Mouse (Mus musculus): ENCODE measurements around the gene Tmem43. TPM values are rescaled to one million over a fixed set of nuclear protein-coding genes. Genes with fewer than 3 reads are reported as not detected.

Tmem43 gene
- polyA plus RNA-seq (2012; rRNA removed): 65.2 and 79.5 TPM in 2 replicates

DNA sequence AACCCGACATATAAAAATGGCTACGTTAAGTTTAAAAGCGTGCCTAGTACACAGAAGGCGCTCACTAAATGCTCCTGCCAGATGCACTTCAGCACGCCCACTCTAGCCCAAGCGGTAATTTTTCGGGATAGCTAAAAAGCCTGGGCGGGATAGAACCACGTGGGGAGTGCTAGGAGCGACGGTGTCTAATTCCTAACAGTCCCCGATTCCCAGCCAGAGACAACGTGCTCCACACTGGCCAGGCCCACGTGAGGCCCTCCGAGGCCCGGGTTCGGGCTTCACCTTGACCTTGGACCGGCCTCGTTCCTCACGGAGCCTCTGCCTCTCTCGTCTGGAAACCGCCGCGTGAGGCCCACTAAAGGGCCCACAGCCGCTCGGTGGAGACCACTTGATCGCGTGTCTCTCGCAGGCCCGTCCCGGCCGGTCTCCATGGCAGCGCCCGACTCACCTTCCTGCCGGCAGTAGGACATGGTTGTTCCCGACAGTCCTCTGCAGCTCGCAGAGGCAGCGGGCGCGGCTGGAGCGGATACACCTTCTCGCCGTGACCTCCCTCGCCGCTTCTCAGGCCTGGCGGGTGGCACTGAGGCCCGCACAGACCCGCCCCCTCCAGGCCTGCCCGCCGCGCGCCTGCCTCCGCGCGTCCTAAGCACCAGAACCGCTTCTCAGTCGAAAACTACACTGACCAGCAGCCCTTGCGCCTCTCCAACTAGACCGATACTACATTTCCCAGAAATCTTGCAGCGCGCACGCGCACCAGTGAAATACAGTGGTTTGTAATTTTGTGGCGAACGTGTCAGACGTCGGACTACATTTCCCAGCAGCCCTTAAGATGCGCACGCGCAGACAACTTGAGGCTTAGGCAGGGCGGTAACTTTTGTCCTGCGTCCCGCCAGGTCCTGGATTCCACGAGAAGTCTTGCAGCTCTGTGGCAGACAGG, at the start of gene Tmem43, which contains the start of gene Chchd4:
Gene Tmem43 (plus strand): TSS at position 836 of the 937 bp plus-strand sequence.
Gene Chchd4 (minus strand): TSS at position 679 of the 937 bp plus-strand sequence.
- WGBS: under 1% methylated on average over 74 of the region's 74 CpGs
- DNase-seq: peak; percentile 99
- Histone ChIP-seq H3K4me3 (replicated peaks; ENCODE audit: extremely low read depth, low read depth, low read length) (peak within 1 kb of the TSS; percentile 86), H3K4me1 (ENCODE audit: control insufficient read depth, insufficient read depth, low read length) (peaks cover 14% of the 10 kb centered on the region)
- no peak for TF ChIP-seq CTCF (IDR thresholded peaks at IDR 0.05; ENCODE audit: insufficient read depth, low read length)
- peak; percentile 92; the same call in 1 of the 2 replicates for TF ChIP-seq POLR2A (IDR thresholded peaks at IDR 0.05; ENCODE audit: borderline replicate concordance, extremely low read depth, low read depth, low read length)

GRCm38 (mm10) chr6:91424151-91424550, 49.4 kb upstream of the Tmem43 start:
- Histone ChIP-seq H3K4me3 (replicated peaks; ENCODE audit: extremely low read depth, low read depth, low read length) (no peak overlapping the region), H3K4me1 (ENCODE audit: control insufficient read depth, insufficient read depth, low read length) (no peaks in the 10 kb centered on the region)
- WGBS: 37% methylated on average over 4 of the region's 4 CpGs
- no peak for DNase-seq
- TF ChIP-seq CTCF (IDR thresholded peaks at IDR 0.05; ENCODE audit: insufficient read depth, low read length) (no peak), POLR2A (IDR thresholded peaks at IDR 0.05; ENCODE audit: borderline replicate concordance, extremely low read depth, low read depth, low read length) (no peak)

DNA sequence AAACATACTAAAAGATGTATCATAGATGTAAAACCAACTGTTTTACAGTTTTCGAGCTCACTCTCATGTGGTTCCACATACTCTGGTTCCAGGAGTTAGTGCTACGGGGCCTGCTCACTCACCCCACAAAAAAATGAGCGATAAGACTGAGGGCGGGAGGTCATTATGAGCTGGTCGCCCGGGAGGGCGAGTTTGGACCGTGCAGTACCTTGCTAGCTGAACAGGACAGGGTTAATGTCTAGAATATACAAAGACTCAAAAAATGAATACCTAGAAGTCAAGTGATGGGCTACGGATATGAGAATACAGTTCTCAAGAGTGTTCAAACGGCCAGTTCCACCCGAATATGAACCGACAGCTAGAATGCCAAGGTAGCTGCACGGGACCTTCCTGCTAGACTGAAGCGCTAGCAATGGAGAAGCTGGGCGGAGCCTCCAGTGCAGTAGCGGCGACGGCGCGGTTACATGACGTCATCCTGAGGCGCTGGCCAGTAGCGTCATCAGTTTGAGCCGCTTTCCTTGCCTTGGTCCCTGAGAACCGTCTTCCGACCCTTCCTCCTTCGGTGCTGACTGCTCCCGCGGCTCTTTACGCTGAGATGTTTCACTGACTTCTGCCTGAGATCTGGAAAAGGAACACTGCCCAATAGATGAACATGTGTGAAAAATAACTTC, 32.9 kb upstream of the Tmem43 start:
- TF ChIP-seq CTCF (IDR thresholded peaks at IDR 0.05; ENCODE audit: insufficient read depth, low read length) (no peak), POLR2A (IDR thresholded peaks at IDR 0.05; ENCODE audit: borderline replicate concordance, extremely low read depth, low read depth, low read length) (peak; percentile 98; the same call in 1 of the 2 replicates)
- peak; percentile 95 for DNase-seq
- Histone ChIP-seq H3K4me3 (replicated peaks; ENCODE audit: extremely low read depth, low read depth, low read length) (peak overlapping the region; percentile 64), H3K4me1 (ENCODE audit: control insufficient read depth, insufficient read depth, low read length) (peaks cover 3% of the 10 kb centered on the region; the same call in 1 of the 2 replicates)
- WGBS: 3% methylated on average over 30 of the region's 30 CpGs

GRCm38 (mm10) chr6:91441145-91441662, 32.3 kb upstream of the Tmem43 start:
- H3K4me3 ChIP-seq (replicated peaks; ENCODE audit: extremely low read depth, low read depth, low read length): peak overlapping the region; percentile 64
- WGBS: under 1% methylated on average over 19 of the region's 19 CpGs
- DNase-seq: no peak
- H3K4me1 ChIP-seq (ENCODE audit: control insufficient read depth, insufficient read depth, low read length): peaks cover 3% of the 10 kb centered on the region; the same call in 1 of the 2 replicates
- TF ChIP-seq CTCF (IDR thresholded peaks at IDR 0.05; ENCODE audit: insufficient read depth, low read length) (no peak), POLR2A (IDR thresholded peaks at IDR 0.05; ENCODE audit: borderline replicate concordance, extremely low read depth, low read depth, low read length) (no peak)

DNA sequence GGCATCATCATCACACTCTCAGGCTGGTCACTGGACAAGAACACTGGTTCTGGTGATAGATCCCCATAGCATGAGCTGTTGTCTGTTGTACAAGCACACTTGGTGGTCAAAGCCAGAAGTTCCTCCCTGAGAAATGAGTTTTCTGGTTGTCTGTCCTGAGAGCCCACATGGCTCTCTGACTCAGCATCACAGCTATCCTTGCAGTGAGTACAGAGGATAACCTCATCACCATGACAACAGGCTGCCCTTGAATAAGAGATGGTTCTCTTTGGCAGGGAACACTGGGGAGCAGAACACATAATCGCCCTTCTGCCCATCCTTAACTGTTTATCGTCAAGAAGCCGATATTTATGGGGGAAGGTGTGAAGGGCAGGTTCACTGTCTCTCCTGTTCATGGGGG, 28.2 kb upstream of the Tmem43 start:
- 73% methylated on average over 3 of the region's 3 CpGs for WGBS
- H3K4me3 ChIP-seq (replicated peaks; ENCODE audit: extremely low read depth, low read depth, low read length): no peak overlapping the region
- DNase-seq: no peak
- peaks cover 3% of the 10 kb centered on the region; the same call in 1 of the 2 replicates for H3K4me1 ChIP-seq (ENCODE audit: control insufficient read depth, insufficient read depth, low read length)
- TF ChIP-seq POLR2A (IDR thresholded peaks at IDR 0.05; ENCODE audit: borderline replicate concordance, extremely low read depth, low read depth, low read length): no peak
- TF ChIP-seq CTCF (IDR thresholded peaks at IDR 0.05; ENCODE audit: insufficient read depth, low read length): no peak

DNA sequence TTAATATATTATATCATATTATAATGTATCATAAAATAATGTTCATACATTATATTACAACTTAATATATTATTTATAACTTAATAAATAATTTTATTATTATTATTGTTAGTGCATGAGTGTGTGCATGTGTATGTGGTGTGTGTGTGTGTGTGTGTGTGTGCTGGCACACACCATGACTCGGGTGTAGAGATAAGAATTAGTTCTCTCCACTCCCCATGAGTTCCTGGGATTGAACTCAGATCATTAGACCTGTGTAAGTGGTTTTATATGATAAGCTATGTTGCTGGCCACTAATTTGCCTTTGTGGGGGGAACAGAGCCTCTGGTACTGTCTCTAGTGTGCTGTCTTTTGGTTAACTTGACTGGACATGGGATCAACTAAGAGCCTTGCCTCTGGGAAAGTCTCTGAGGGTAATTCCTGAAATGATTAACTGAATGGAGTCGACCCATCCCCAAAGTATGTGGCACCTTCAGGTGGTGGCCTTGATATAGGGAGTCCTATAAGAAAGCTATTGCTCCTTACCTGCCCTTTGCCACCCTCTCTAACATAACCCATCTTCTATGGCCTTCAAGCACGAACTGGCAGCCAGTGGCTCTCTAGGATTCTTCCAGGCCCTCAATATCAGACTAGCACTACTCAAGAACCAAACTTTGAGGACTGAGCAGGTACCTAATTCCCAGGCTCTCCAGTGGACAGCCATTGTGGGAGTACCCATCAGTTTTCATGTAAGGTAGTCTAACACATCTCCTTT, 23.9 kb upstream of the Tmem43 start:
- no peak overlapping the region for H3K4me3 ChIP-seq (replicated peaks; ENCODE audit: extremely low read depth, low read depth, low read length)
- no peak for DNase-seq
- no peaks in the 10 kb centered on the region for H3K4me1 ChIP-seq (ENCODE audit: control insufficient read depth, insufficient read depth, low read length)
- TF ChIP-seq POLR2A (IDR thresholded peaks at IDR 0.05; ENCODE audit: borderline replicate concordance, extremely low read depth, low read depth, low read length) (no peak), CTCF (IDR thresholded peaks at IDR 0.05; ENCODE audit: insufficient read depth, low read length) (no peak)
- WGBS: 42% methylated on average over 3 of the region's 3 CpGs

GRCm38 (mm10) chr6:91452056-91452455, 21.4 kb upstream of the Tmem43 start:
- TF ChIP-seq CTCF (IDR thresholded peaks at IDR 0.05; ENCODE audit: insufficient read depth, low read length): no peak
- no peak for TF ChIP-seq POLR2A (IDR thresholded peaks at IDR 0.05; ENCODE audit: borderline replicate concordance, extremely low read depth, low read depth, low read length)
- H3K4me1 ChIP-seq (ENCODE audit: control insufficient read depth, insufficient read depth, low read length): no peaks in the 10 kb centered on the region
- no peak overlapping the region for H3K4me3 ChIP-seq (replicated peaks; ENCODE audit: extremely low read depth, low read depth, low read length)
- WGBS: 65% methylated on average over 1 of the region's 1 CpGs
- DNase-seq: no peak

DNA sequence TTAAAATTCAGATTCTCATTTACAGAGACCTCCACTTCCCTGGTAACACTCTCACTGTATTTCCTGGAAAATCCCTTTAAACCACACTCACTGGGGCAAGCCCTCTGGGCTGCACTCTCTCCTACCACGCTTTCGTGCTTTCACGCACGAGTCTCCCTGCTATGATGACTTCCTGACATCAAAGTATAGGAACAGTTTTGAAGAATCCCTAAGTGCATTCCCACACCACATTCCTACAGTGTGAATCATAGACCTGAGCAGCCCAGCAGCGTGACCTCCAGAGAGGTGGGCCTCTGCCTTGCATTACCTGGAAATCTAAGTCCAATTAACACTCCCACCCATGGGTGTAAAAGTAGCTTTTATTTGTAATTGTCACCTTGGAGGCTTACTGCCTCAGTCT, 19.0 kb upstream of the Tmem43 start:
- TF ChIP-seq CTCF (IDR thresholded peaks at IDR 0.05; ENCODE audit: insufficient read depth, low read length) (no peak), POLR2A (IDR thresholded peaks at IDR 0.05; ENCODE audit: borderline replicate concordance, extremely low read depth, low read depth, low read length) (no peak)
- no peak for DNase-seq
- 29% methylated on average over 5 of the region's 5 CpGs for WGBS
- no peaks in the 10 kb centered on the region for H3K4me1 ChIP-seq (ENCODE audit: control insufficient read depth, insufficient read depth, low read length)
- H3K4me3 ChIP-seq (replicated peaks; ENCODE audit: extremely low read depth, low read depth, low read length): no peak overlapping the region
